ENCODE assay signal across 19 mouse cellular contexts in genomic region chr9:63234356-63234755, GRCm38 (mm10).
DNase-seq lines count a peak whose midpoint lies in the region; ATAC-seq and TF ChIP-seq lines count a peak whose summit lies in the region.
"Had no signal": no experiment of that assay in that cellular context is flagged by ENCODE, and none has a peak within 500 bp of the region (broad histone marks: within the 10 kb centered on the region; RNA-seq: fewer than 3 reads in every experiment).

No protein-coding gene starts in this region.

- no peaks in the 10 kb centered on the region for H3K9me3 ChIP-seq in forebrain, embryonic 14.5 days (replicated peaks; ENCODE audit: control insufficient read depth, low read length)
- H3K9me3 ChIP-seq in forebrain, embryonic 12.5 days = no peaks in the 10 kb centered on the region
- no peaks in the 10 kb centered on the region for H3K9me3 ChIP-seq in hindbrain, embryonic 13.5 days
- H3K9me3 ChIP-seq in hindbrain, embryonic 16.5 days (ENCODE audit: control insufficient read depth, low read length) = no peaks in the 10 kb centered on the region
- no peaks in the 10 kb centered on the region for H3K9me3 ChIP-seq in midbrain, postnatal 0 days (ENCODE audit: low read length)
- no peaks in the 10 kb centered on the region for H3K9me3 ChIP-seq in midbrain, embryonic 11.5 days (ENCODE audit: control insufficient read depth, low read length)
- H3K9me3 ChIP-seq: embryonic facial prominence, embryonic 12.5 days; G1E; heart, embryonic 13.5 days had no signal

- H3K4me2 ChIP-seq in forebrain, embryonic 14.5 days (ENCODE audit: low read length) = no peak overlapping the region
- no peak overlapping the region; the same call in 1 of the 2 replicates for H3K4me2 ChIP-seq in forebrain, embryonic 12.5 days
- H3K4me2 ChIP-seq in hindbrain, embryonic 13.5 days = no peak overlapping the region
- H3K4me2 ChIP-seq in hindbrain, embryonic 16.5 days (ENCODE audit: low read length) = no peak overlapping the region
- H3K4me2 ChIP-seq in midbrain, postnatal 0 days (ENCODE audit: low read depth, low read length, poor library complexity, severe bottlenecking) = no peak overlapping the region
- no peak overlapping the region for H3K4me2 ChIP-seq in midbrain, embryonic 11.5 days
- H3K4me2 ChIP-seq: embryonic facial prominence, embryonic 12.5 days; heart, embryonic 13.5 days had no signal

- WGBS in forebrain, embryonic 14.5 days = 12% methylated on average over 5 of the region's 5 CpGs
- 20% methylated on average over 5 of the region's 5 CpGs for WGBS in forebrain, embryonic 12.5 days
- WGBS in hindbrain, embryonic 13.5 days = 25% methylated on average over 5 of the region's 5 CpGs
- WGBS in hindbrain, embryonic 16.5 days = 24% methylated on average over 5 of the region's 5 CpGs
- WGBS in midbrain, postnatal 0 days = 41% methylated on average over 5 of the region's 5 CpGs
- 69% methylated on average over 5 of the region's 5 CpGs for WGBS in midbrain, embryonic 11.5 days

- peak; percentile 58 for DNase-seq in forebrain, embryonic 14.5 days (ENCODE audit: low spot score)
- DNase-seq in midbrain, postnatal 0 days (ENCODE audit: low spot score) = peak; percentile 10
- DNase-seq in midbrain, embryonic 11.5 days (ENCODE audit: low spot score, missing footprints) = no peak
- peak; percentile 67 for DNase-seq in brain, embryonic 14.5 days (ENCODE audit: low read depth)
- DNase-seq: adrenal gland, postnatal 10 days; B cell, adult 2 months; cerebellum, adult 11-12 months; cerebellum, adult 9-10 months; cerebellum, postnatal 25 days; forebrain, postnatal 0 days; gastrocnemius, postnatal 14 days; heart, postnatal 36 days had no signal

- no peak for TF ChIP-seq POLR2A in brain, embryonic 14.5 days (IDR thresholded peaks at IDR 0.05; ENCODE audit: borderline replicate concordance, extremely low read depth, insufficient read depth, insufficient read length, poor library complexity, severe bottlenecking)

- peaks cover 12% of the 10 kb centered on the region for H3K4me1 ChIP-seq in forebrain, embryonic 14.5 days (ENCODE audit: control insufficient read depth, insufficient read depth, low read length)
- H3K4me1 ChIP-seq in forebrain, embryonic 12.5 days = peaks cover 17% of the 10 kb centered on the region
- H3K4me1 ChIP-seq in hindbrain, embryonic 13.5 days (replicated peaks) = peaks cover 53% of the 10 kb centered on the region
- peaks cover 4% of the 10 kb centered on the region; the same call in 1 of the 2 replicates for H3K4me1 ChIP-seq in hindbrain, embryonic 16.5 days (ENCODE audit: control insufficient read depth, insufficient read depth, low read depth, low read length)
- H3K4me1 ChIP-seq in midbrain, postnatal 0 days (ENCODE audit: insufficient read depth, low read length) = no peaks in the 10 kb centered on the region
- H3K4me1 ChIP-seq in midbrain, embryonic 11.5 days (ENCODE audit: control insufficient read depth, insufficient read depth, low read length) = peaks cover 7% of the 10 kb centered on the region; the same call in 1 of the 2 replicates

- no peak overlapping the region for H3K9ac ChIP-seq in forebrain, embryonic 14.5 days (ENCODE audit: low read length)
- no peak overlapping the region for H3K9ac ChIP-seq in forebrain, embryonic 12.5 days
- H3K9ac ChIP-seq in hindbrain, embryonic 13.5 days = no peak overlapping the region
- H3K9ac ChIP-seq in hindbrain, embryonic 16.5 days (ENCODE audit: low read depth, low read length) = no peak overlapping the region
- H3K9ac ChIP-seq in midbrain, postnatal 0 days (replicated peaks; ENCODE audit: low read length, poor library complexity, severe bottlenecking) = no peak overlapping the region
- no peak overlapping the region for H3K9ac ChIP-seq in midbrain, embryonic 11.5 days (ENCODE audit: low read length)
- H3K9ac ChIP-seq: embryonic facial prominence, embryonic 12.5 days; forebrain, postnatal 0 days; heart, embryonic 13.5 days had no signal

- H3K27me3 ChIP-seq in forebrain, embryonic 14.5 days (replicated peaks; ENCODE audit: control insufficient read depth, insufficient read depth, low read length) = no peaks in the 10 kb centered on the region
- peaks cover 7% of the 10 kb centered on the region for H3K27me3 ChIP-seq in forebrain, embryonic 12.5 days
- H3K27me3 ChIP-seq in hindbrain, embryonic 13.5 days = no peaks in the 10 kb centered on the region
- H3K27me3 ChIP-seq in hindbrain, embryonic 16.5 days (replicated peaks; ENCODE audit: control insufficient read depth, insufficient read depth, low read length) = no peaks in the 10 kb centered on the region
- no peaks in the 10 kb centered on the region for H3K27me3 ChIP-seq in midbrain, postnatal 0 days (ENCODE audit: insufficient read depth, low read length)
- H3K27me3 ChIP-seq in midbrain, embryonic 11.5 days (ENCODE audit: control insufficient read depth, insufficient read depth, low read length) = no peaks in the 10 kb centered on the region
- H3K27me3 ChIP-seq: embryonic facial prominence, embryonic 12.5 days; heart, embryonic 13.5 days had no signal

- no peak overlapping the region for H3K4me3 ChIP-seq in forebrain, embryonic 14.5 days (ENCODE audit: low read depth, low read length)
- H3K4me3 ChIP-seq in forebrain, embryonic 12.5 days (replicated peaks) = no peak overlapping the region
- no peak overlapping the region for H3K4me3 ChIP-seq in hindbrain, embryonic 13.5 days
- H3K4me3 ChIP-seq in hindbrain, embryonic 16.5 days (ENCODE audit: low read length) = no peak overlapping the region
- H3K4me3 ChIP-seq in midbrain, postnatal 0 days (ENCODE audit: low read depth, low read length) = no peak overlapping the region
- H3K4me3 ChIP-seq in midbrain, embryonic 11.5 days (ENCODE audit: low read depth, low read length) = no peak overlapping the region
- H3K4me3 ChIP-seq: embryonic facial prominence, embryonic 12.5 days; heart, embryonic 13.5 days had no signal

- H3K27ac ChIP-seq in forebrain, embryonic 14.5 days (ENCODE audit: low read depth, low read length) = no peak overlapping the region
- H3K27ac ChIP-seq in forebrain, embryonic 12.5 days = no peak overlapping the region
- peak overlapping the region; percentile 73 for H3K27ac ChIP-seq in hindbrain, embryonic 13.5 days
- H3K27ac ChIP-seq in hindbrain, embryonic 16.5 days (ENCODE audit: low read depth, low read length) = no peak overlapping the region
- H3K27ac ChIP-seq in midbrain, postnatal 0 days (ENCODE audit: low read depth, low read length) = no peak overlapping the region
- no peak overlapping the region for H3K27ac ChIP-seq in midbrain, embryonic 11.5 days (ENCODE audit: low read depth, low read length)
- H3K27ac ChIP-seq: embryonic facial prominence, embryonic 12.5 days; heart, embryonic 13.5 days had no signal

- no peak for TF ChIP-seq CTCF in midbrain, postnatal 0 days (IDR thresholded peaks at IDR 0.05)
- TF ChIP-seq CTCF in brain, embryonic 14.5 days (IDR thresholded peaks at IDR 0.05; ENCODE audit: borderline replicate concordance, extremely low read depth, insufficient read depth, insufficient read length) = no peak

- ATAC-seq in forebrain, embryonic 14.5 days = peak; percentile 37
- no peak for ATAC-seq in forebrain, embryonic 12.5 days (ENCODE audit: low FRiP score)
- 0 out of 2 replicates have a peak, but pooled peaks have one; percentile 32 for ATAC-seq in hindbrain, embryonic 13.5 days (ENCODE audit: low FRiP score)
- no peak for ATAC-seq in hindbrain, embryonic 16.5 days
- no peak for ATAC-seq in midbrain, postnatal 0 days (ENCODE audit: low FRiP score)
- no peak for ATAC-seq in midbrain, embryonic 11.5 days (ENCODE audit: low FRiP score)
- ATAC-seq: CD4-positive, CD25-positive, alpha-beta regulatory T cell, adult 4 months; forebrain, postnatal 0 days had no signal

- H3K36me3 ChIP-seq in forebrain, embryonic 14.5 days (ENCODE audit: control insufficient read depth, insufficient read depth, low read length) = no peaks in the 10 kb centered on the region
- no peaks in the 10 kb centered on the region for H3K36me3 ChIP-seq in forebrain, embryonic 12.5 days (replicated peaks)
- no peaks in the 10 kb centered on the region for H3K36me3 ChIP-seq in hindbrain, embryonic 13.5 days
- H3K36me3 ChIP-seq in hindbrain, embryonic 16.5 days (ENCODE audit: control insufficient read depth, insufficient read depth, low read length) = no peaks in the 10 kb centered on the region
- no peaks in the 10 kb centered on the region for H3K36me3 ChIP-seq in midbrain, postnatal 0 days (ENCODE audit: insufficient read depth, low read length)
- no peaks in the 10 kb centered on the region; the same call in 1 of the 2 replicates for H3K36me3 ChIP-seq in midbrain, embryonic 11.5 days (ENCODE audit: control insufficient read depth, insufficient read depth, low read length)
- H3K36me3 ChIP-seq: embryonic facial prominence, embryonic 12.5 days had no signal

Comparison
In these comparisons a context has a peak if more than half of its experiments do, and no peak if none do; other contexts are left out.
1. ATAC-seq: peak in forebrain, embryonic 14.5 days (single experiment) and hindbrain, embryonic 13.5 days (single experiment); none in forebrain, embryonic 12.5 days (single experiment), hindbrain, embryonic 16.5 days (single experiment), midbrain, postnatal 0 days (single experiment) and midbrain, embryonic 11.5 days (single experiment).